Mouse (Mus musculus) T-helper 17 cell (primary cell): ENCODE results near the gene Cyp27a1.

Experiments used
- in situ Hi-C, 2 experiments: fragments of 300-600 bp; cut with MboI, MseI; formaldehyde crosslinking; loops; 1 replicate in 1 of 2; 2 replicates in 1 of 2; pipeline ENCODE4 v1.15.1; 2025; ENCODE audit warnings: high pct_unique_total_duplicates in 2 of 2

Cyp27a1 gene

DNA sequence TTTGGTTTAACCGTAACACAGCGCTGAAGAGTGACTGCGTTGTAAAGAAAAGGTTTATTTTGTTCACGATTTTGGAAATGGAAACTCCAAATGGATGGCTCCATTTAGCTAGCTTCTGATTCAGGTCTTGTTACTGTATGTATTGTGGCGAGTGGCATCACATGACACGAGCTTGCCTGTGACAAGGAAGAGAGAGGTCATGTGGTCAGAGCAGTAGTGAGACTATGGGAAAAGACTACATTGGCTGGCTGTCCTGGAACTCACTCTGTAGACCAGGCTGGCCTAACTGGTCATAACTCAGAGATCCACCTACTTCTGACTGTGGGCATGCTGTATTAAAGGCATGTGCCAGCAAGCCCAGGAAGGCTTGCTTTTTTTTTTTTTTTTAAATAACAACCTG is 2.5 kb downstream of the Cyp27a1 start:
- in situ Hi-C loops, result loop anchor here in 1 of 2 experiments (10.0 kb wide), 1 partner anchor 409 kb away; the partner anchor contains the start of gene Nhej1

DNA sequence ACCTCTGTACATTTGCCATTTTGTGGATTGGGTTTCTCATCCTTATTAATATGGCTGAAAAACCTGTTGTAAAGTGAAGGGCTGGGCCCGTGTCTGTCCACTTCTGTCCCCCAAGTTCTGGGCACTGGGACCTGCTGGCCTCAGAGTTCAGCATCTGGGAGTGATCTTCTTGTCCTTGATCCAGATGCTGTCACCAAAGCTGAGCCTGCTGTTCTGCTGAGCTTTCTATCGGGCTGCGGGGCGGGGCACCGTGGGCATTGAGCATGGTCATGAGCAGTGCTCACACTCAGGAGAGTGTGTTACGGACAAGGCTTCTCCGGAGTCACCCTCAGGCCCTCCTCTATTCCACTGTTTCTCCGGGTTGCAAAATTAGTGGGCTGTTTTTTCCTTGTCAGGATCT is 4.7 kb downstream of the Cyp27a1 start:
- in situ Hi-C loops, result loop anchor here in 1 of 2 experiments (10.0 kb wide), 1 partner anchor 407 kb away; the partner anchor contains the start of gene Nhej1

GRCm38 (mm10) chr1:74719281-74719680 is 5.9 kb downstream of the Cyp27a1 start:
- in situ Hi-C loops, result loop anchor here in 1 of 2 experiments (10.0 kb wide), 1 partner anchor 406 kb away; the partner anchor contains the start of gene Nhej1

GRCm38 (mm10) chr1:74721657-74722056 is 8.3 kb downstream of the Cyp27a1 start:
- in situ Hi-C loops, result no loop called here

DNA sequence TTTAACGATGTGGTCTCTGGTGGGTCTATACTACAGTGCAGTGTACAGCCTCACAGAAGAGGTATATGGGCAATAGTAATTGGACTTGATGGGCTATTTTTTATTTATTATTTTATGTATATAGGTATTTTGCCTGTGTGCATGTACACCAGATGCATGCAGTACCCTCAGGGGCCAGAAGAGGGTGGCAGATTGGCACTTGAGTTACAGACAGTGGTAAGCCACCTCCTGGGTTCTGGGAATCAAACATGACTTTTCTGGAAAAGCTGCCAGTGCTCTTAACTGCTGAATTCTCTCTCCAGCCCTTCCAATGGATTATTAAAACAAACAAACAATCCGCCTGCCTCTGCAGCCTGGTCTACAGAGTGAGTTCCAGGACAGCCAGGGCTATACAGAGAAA is 10.4 kb downstream of the Cyp27a1 start:
- in situ Hi-C loops, result no loop called here

DNA sequence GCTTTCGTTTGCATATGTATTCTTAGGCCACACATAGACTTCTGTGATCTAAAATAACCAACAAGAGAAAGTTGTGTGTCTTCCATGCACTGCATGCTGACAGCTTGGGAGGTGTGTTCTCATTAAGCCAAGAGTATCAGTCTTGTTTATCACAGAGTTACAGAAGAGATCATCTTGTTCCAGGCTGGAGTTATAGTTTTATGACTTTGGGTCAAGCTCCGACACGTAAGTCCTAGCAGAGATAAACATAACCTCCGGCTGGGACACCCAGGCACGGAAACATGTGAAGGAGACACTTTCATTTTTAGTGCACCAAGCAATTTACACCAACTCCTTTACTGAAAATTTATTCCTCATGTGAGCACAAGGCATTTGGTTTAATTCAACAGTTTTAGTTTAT is 12.7 kb downstream of the Cyp27a1 start:
- in situ Hi-C loops, result no loop called here

DNA sequence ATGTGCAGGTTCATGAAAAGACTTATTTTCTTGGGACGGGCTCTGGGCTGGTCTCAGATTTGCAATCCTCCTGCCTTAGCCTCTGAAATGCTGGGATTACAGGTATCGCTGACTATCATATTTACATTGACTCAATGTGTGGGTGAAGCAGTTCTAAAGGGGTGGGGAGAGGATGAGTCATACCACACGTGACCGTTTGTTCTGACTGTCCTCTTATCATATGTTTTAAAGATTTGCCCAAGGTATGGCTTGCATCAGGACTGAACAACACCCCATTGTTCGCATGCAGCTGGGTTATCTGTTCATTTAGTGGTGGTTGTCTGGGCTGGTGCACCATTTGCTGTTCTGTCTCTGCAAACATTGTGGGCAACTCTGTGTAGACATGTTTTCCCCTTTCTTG is 13.3 kb downstream of the Cyp27a1 start:
- in situ Hi-C loops, result no loop called here

GRCm38 (mm10) chr1:74728446-74728845 is 15.1 kb downstream of the Cyp27a1 start:
- in situ Hi-C loops, result no loop called here

DNA sequence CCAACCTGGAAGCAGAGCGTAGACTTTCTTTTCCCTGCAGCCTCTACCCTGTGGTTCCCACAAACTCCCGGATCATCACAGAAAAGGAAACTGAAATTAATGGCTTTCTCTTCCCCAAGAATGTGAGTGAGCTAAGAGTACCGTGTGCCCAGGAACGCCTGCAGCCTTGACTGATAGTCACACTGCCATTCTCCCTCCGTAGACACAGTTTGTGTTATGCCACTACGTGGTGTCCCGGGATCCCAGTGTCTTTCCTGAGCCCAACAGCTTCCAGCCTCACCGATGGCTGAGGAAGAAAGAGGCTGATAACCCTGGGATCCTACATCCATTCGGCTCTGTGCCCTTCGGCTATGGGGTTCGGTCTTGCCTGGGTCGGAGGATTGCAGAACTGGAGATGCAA is 23.6 kb downstream of the Cyp27a1 start:
- in situ Hi-C loops, result no loop called here

GRCm38 (mm10) chr1:74737500-74737899 is 24.1 kb downstream of the Cyp27a1 start:
- in situ Hi-C loops, result no loop called here

- in situ Hi-C loops, result no loop called here
These were observed 27.5 kb downstream of the Cyp27a1 start for GRCm38 (mm10) chr1:74740846-74741245.

DNA sequence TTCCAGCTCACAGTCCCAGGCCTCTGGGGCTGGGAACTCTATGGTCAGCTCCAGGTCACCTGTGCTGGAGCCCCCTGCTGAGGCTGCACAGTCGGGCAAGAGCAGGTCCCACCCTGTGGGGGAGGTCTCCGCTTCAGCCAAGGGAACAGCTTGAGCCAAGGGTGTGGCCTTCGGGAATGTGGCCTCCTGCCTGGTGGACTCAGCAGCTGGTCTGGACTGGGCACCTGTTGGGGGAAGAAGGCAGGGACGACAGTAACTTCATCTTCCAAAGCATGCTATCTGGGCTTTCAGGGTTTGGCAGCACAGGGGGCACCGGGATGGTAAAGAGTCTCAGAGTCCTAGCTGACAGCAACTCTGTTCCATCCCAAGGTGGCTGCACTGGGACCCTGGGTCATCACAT is 34.0 kb downstream of the Cyp27a1 start:
- in situ Hi-C loops, result no loop called here

- in situ Hi-C loops, result no loop called here
These were observed 35.4 kb downstream of the Cyp27a1 start, which contains the start of gene Prkag3 for GRCm38 (mm10) chr1:74748643-74749271. Gene Prkag3 (minus strand): TSS chr1:74749221.

- in situ Hi-C loops, result no loop called here
These were observed 35.9 kb downstream of the Cyp27a1 start for GRCm38 (mm10) chr1:74749301-74749700.

DNA sequence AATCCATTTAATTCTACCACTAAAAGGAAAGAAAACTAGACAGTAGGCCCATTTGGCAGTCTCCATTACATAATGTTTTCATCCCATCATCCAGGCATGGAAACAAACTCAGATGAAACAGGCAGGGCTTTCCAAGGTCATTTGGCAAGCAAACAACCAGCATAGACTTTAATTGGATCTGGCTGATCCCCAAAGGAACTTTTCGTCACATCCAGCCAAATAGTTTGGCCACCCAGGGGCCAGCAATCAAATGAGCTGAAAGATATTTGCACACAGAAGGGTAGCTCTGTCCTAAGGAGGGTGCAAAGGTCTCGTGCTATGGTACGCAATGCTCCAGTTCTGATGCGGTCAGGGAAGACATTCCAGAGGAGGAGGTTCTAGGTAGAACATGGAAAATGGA is 37.3 kb downstream of the Cyp27a1 start:
- in situ Hi-C loops, result no loop called here

DNA sequence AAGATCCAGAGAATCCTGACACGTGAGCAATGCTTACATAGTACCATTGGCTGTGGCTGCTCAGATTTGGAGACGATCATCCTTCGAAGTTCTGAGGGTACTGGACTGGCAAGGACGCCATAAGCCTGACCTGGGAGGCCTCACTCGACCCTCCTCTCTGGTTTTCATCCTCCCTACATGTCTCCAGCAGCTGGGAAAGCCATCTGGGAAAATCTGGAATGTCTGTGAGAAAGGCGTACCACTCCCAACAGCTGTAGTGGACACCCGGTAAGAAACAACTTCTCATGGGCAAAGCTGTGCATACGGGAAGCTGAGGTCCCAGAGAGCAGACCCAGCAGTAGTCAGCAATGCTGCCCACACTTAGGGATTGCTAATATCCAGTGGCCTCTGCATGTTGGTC is 38.8 kb downstream of the Cyp27a1 start:
- in situ Hi-C loops, result no loop called here

DNA sequence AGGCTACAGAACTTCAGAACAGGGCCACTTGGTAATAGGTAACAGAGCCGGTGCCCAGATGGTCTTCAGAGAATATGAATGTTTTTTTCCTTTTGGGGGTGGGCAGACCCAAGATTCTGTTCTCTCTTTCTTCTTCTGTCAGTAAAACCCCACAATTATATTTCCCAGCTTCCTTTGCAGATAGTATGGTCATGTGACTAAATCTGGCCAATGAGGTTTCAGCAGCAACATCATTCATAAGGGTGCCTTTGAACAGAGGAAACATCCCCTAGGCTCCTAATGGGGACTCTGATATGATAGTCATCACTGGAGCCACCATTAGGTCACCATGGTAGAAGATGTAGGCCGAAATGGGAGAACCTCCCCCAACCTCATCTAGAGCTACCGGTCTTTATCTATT is 39.5 kb downstream of the Cyp27a1 start:
- in situ Hi-C loops, result no loop called here

DNA sequence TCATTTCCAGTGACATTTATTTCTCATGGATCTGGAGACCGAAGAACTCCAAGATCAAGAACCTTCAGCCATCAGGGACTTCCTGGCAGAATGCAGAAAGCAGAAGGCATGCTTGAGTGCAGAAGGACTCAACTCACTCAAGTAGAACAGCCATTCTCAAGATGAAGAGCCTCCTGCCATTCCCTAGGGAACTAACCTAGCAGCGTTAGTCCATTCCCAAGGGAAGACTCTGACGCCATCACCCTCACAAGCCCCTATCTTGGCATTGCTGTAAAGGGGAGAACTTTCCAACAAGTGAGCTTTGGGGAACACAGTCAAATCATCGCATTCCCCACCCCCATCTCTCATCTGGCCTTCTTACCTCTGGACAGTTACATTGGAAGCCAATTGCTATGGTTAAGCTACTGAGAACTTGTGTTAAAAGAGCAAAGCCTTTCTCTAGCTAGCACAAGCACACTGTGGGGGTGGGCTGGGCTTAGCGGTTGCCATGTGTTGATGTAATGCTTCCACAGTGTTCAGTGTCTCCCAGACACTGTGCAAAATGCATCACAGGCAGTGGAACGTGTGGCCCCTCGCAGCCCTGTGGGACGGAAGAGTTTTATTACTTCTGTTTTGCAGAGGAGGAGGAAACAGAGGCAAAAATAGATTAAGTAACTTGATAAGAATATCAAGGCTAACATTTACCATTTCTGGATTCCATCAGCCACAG is 40.0 kb downstream of the Cyp27a1 start:
- in situ Hi-C loops, result no loop called here

- in situ Hi-C loops, result no loop called here
These were observed 40.9 kb downstream of the Cyp27a1 start for GRCm38 (mm10) chr1:74754175-74754785.

GRCm38 (mm10) chr1:74759773-74760172 is 46.4 kb downstream of the Cyp27a1 start:
- in situ Hi-C loops, result no loop called here

DNA sequence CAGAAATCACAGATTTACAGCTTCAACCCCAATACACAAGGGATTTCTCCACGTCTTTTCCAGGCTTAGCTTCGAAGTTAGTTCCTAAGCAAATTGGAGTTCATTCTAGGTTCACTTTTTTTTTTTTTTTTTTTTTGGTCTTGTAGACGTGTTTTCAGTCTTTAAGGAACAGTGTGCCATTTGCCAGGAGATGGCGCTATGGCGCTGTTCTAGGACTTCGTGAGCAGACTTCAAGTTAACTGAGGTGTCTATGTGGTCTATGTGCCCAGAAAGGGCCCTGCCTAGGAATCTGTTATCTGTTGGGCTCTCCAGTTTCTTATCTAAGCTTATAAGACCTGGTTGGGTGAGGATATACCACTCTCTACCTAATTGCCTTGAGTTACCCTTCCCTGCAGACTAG is 49.7 kb downstream of the Cyp27a1 start:
- in situ Hi-C loops, result no loop called here

DNA sequence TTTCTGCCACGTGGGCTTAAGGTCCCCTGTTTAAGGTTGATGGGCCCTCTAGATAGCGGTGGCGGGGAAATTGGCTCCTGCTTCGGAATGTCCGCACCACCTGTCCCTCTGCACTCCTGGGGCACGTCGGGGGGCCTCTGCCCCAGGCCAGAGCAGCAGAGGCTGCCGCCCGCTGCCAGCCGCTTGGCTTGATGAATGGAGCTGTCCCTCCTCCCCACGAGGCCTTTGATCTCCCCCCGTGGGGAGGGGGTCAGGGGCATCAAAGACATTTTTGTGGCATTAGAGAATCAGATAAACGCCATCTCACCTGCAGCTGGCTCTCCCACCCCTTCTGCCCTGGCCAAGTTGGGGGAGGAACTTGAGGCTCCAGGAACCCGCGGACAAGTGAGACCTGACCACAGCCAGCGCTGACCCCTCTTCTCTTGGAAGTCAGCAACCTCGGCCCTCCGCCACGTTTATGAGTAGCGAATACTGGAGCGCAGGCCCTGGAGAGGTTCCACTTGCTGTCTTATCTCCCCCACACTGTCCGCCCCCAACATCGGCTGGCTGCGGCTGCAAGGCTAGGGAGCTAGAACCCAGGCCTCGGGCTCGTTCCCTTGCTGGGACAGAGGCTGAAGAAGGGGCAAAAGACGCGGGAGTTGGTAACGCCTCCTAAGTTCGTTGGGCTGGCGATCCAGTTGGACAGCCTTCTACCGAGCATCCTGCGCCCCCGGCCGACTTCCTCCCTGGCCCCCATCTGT is 57.5 kb downstream of the Cyp27a1 start:
- in situ Hi-C loops, result loop anchor here in 1 of 2 experiments (5.0 kb wide), 1 partner anchor 36 kb away; no protein-coding TSS in a partner anchor
